Mouse (Mus musculus) embryo, embryonic 9.5 days (tissue): ENCODE data around the gene Ppargc1a.

Experiments
- DNase-seq: peaks from one replicate; pipeline ENCODE4 v3.0.0-alpha.2; 2017; ENCODE audit errors: extremely low spot score

Ppargc1a gene

GRCm38 (mm10) chr5:51552483-51553091, 14.9 kb downstream of the Ppargc1a start:
- DNase-seq: peak; percentile 70

GRCm38 (mm10) chr5:51551852-51552482, 15.6 kb downstream of the Ppargc1a start:
- peak; percentile 20 for DNase-seq

DNA sequence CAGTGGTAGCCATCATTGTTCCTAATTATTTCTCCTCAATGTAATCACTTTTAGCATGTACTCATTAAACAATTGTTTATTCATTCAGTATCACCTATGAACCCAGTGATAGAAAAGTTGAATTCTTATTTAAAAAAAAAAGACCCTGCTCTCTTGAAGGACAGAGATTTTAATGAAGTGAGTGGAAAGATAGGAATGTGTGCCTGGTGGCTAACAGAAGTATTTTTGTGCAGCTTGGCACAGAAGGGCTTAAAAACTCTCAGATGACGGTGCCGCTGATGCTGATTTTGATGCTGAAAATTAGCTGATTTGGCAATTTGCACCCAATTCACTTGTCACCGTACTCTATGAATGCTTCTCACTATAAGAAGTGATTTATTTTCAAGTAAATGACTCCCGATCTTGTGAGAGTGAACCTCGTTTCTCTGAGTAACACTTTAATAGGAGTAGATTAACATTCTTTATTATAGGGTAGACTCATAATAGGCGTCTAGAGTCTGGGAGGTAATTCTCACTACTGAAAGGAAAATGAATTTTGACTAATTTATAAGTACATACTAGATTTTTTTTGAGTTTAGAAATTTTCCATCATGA, 20.0 kb downstream of the Ppargc1a start:
- DNase-seq: no peak

- no peak for DNase-seq
Measured at GRCm38 (mm10) chr5:51546817-51547216, 20.7 kb downstream of the Ppargc1a start.

DNA sequence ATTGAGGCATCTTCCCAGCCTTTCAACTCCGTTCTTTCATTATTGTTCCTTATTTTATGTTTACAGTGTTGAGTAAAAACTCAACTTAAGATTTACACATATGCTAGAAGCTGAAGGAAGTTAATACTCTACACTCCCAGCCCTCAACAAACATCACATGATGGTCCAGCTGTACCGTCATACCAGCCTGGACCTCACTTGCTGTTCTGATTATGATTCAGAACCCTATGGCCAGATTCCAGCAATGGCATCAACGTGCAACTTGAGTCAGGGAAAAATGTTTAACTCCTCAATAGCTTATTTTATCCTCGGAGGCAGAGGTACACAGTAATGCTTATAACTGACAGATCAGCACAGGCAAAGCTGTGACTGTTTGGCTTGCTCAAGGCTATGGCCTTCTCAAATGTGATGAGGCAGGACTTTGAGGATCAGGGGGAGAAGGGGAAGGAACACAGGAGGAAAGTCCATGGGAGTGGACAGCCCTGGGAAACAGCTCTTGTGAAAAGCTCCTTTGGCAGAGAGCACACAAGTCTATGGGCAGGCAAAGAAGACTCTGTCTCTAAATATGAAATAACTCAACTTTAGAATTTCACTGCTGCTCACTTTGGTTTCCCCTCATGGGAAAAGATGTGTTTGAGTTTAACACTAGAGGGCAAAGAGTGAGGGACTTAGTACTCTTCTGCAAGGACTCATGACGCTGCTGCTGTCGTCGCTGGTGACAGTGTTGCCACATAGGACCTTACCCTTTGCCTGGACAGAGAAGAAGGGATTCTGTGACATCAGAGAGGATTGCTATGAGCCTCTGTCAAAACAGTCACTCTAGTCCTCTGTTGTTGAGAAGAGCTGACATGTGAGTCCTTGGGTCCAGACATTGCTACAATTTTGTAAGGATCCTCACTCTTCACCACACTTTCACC, 22.1 kb downstream of the Ppargc1a start:
- DNase-seq: no peak

DNA sequence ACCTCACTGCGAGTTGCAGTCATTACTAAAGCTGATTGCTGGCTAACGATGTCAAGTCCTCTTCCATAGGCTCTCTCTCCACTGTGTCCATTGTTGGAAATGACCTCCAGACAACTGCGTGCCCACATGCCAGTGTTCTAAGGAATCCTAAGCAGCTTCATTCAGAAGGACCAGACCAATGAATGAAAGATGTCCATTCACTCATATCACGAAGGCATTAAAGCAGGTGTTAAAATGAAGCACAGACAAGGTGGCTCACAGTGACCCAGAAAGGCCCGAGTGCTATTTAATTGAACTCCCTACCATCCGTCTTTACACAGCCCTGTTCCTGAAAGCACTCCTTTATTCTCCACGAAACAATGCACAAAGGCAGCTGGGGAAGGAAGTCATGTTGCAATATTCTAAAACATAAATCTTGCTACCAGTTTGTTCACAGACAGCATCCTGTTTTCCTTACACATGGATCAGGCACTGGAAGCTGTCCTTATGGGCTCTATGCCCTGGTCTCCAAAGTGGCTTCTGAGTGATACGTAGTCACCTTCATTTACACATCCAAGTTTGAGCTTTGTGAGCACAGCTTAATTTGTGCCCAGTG, 23.3 kb downstream of the Ppargc1a start:
- no peak for DNase-seq

DNA sequence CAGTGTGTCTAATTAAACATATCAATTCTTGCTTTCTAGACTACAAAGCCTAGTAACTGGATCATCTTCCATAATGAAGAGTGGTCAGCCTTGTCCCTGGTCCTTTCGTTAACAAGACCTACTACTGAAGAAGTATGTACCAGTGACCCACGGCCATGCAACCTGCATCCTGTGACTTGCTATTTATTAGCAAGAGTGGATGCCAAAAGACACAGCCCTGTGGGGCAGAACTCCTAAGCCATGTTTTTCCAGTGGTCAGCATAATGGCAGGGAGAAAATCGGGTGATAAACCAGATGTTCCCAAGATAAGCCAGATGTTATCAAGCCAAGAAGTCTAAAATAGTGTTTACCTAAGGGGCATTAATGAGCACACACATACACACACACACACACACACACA, 26.0 kb downstream of the Ppargc1a start:
- no peak for DNase-seq

GRCm38 (mm10) chr5:51540816-51541215, 26.7 kb downstream of the Ppargc1a start:
- no peak for DNase-seq

- no peak for DNase-seq
Measured at GRCm38 (mm10) chr5:51539563-51539962, 28.0 kb downstream of the Ppargc1a start.

- no peak for DNase-seq
Measured at GRCm38 (mm10) chr5:51538319-51538718, 29.2 kb downstream of the Ppargc1a start.

- no peak for DNase-seq
Measured at GRCm38 (mm10) chr5:51537646-51538030, 29.9 kb downstream of the Ppargc1a start.

- no peak for DNase-seq
Measured at GRCm38 (mm10) chr5:51537009-51537645, 30.4 kb downstream of the Ppargc1a start.

GRCm38 (mm10) chr5:51534456-51534855, 33.1 kb downstream of the Ppargc1a start:
- no peak for DNase-seq

GRCm38 (mm10) chr5:51531286-51531685, 36.2 kb downstream of the Ppargc1a start:
- no peak for DNase-seq

DNA sequence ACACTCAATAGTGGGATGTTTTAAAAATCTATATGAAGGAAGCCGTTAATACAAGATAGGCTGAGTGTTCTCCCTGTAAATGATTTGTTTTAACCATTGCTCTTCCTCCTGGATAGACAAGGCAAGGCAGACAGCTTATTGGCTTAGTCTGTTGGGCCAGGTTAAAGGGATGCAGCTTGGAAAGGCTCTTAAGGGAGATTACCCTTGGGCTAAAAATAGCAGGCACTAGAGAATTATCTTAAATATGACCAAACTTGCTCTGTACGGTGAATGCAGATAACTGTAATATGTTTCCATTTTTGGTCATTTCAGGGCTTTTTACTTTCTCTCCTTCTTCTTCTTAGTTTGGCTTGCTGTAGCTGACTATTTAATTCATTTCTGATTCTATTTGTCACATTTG, 38.1 kb downstream of the Ppargc1a start:
- DNase-seq: no peak

- DNase-seq: no peak
Measured at GRCm38 (mm10) chr5:51528165-51528498, 39.4 kb downstream of the Ppargc1a start.

- DNase-seq: no peak
Measured at GRCm38 (mm10) chr5:51527498-51528164, 39.9 kb downstream of the Ppargc1a start.

GRCm38 (mm10) chr5:51525858-51526257, 41.7 kb downstream of the Ppargc1a start:
- DNase-seq: no peak

DNA sequence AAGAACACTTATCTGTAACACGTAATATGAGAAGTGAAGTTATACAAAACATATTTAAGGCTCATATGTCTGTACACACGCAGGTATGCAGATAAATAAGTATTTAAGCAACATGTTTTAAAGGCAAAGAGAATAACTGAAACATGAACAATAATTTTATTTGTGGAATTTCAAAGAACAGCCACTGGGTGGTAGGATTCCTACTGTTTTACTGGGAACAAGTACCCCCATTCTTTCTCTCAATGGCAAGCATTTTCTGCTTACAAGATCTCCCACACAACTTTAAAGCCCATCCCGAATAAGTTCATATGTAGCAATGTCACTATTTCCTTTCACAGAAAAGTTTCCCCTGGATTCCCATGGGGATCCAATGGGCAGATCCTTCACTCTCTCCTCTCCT, 46.7 kb downstream of the Ppargc1a start:
- DNase-seq: no peak

GRCm38 (mm10) chr5:51517440-51518187, 49.9 kb downstream of the Ppargc1a start:
- no peak for DNase-seq
